Mouse (Mus musculus) testis, adult 2 months (tissue): ENCODE measurements at regions not wholly inside any gene's neighbourhood (a gene's known extent, or its start where the extent isn't known, plus 50 kb on each side); places are given as distances from the start of the nearest gene placed in this dataset.

ENCODE experiments used
- H3K27ac ChIP-seq: fragments of 200-500 bp; 2 replicates; pipeline ENCODE4 v1.5.1; 2012; ENCODE audit warnings: low read depth, low read length; ENCODE audit not compliant: control insufficient read depth, insufficient read depth
- H3K27me3 ChIP-seq: fragments of 200-500 bp; 2 replicates; pipeline ENCODE4 v1.6.1; 2012; ENCODE audit warnings: mild to moderate bottlenecking, low read length, moderate library complexity; ENCODE audit not compliant: control insufficient read depth, insufficient read depth
- H3K36me3 ChIP-seq: fragments of 200-500 bp; 2 replicates; pipeline ENCODE4 v1.6.1; 2012; ENCODE audit warnings: mild to moderate bottlenecking, low read length; ENCODE audit not compliant: control insufficient read depth, insufficient read depth
- H3K4me1 ChIP-seq: fragments of 200-500 bp; 2 replicates; pipeline ENCODE4 v1.6.1; 2012; ENCODE audit warnings: low read length; ENCODE audit not compliant: control insufficient read depth, insufficient read depth
- H3K4me3 ChIP-seq: fragments of 200-500 bp; 2 replicates; pipeline ENCODE4 v1.5.1; 2012; ENCODE audit warnings: low read depth, mild to moderate bottlenecking, low read length, moderate library complexity, mixed read lengths; ENCODE audit not compliant: control insufficient read depth
- CTCF ChIP-seq: fragments of 200-500 bp; IDR thresholded peaks from 2 replicates; pipeline ENCODE4 v1.5.1; 2012; ENCODE audit warnings: low read depth, mild to moderate bottlenecking, inconsistent platforms, low read length, moderate library complexity; ENCODE audit not compliant: control insufficient read depth, insufficient read depth, insufficient replicate concordance
- POLR2A ChIP-seq: fragments of 200-500 bp; IDR thresholded peaks from 2 replicates; pipeline ENCODE4 v1.6.1; 2012; ENCODE audit warnings: low read depth, mild to moderate bottlenecking, inconsistent platforms, low read length, moderate library complexity; ENCODE audit not compliant: control insufficient read depth

DNA sequence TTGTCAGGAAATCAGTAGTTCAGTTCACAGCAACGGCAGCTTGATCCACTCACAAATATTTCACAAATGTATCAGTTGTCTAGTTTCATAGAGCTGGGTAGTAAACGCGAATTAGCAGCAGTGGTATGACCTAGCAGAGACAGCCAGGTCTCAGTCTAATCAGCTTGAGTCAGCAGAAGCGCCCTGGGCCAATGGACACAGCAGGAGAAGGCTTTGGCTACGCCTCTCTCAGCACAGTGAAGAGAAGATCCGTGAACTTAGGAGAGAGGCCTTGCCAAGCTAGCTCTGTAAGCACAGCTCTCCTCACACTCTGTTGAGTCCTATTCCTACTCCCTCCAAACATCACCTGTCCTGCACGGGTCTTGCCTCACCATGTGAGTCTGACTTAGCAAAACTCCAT lies 188.0 kb downstream of the Zfp326 start:
- Histone ChIP-seq H3K4me1 (no peaks in the 10 kb centered on the region), H3K27ac (no peak overlapping the region), H3K27me3 (no peaks in the 10 kb centered on the region), H3K36me3 (no peaks in the 10 kb centered on the region), H3K4me3 (no peak overlapping the region)
- no peak for TF ChIP-seq CTCF
- TF ChIP-seq POLR2A: no peak

DNA sequence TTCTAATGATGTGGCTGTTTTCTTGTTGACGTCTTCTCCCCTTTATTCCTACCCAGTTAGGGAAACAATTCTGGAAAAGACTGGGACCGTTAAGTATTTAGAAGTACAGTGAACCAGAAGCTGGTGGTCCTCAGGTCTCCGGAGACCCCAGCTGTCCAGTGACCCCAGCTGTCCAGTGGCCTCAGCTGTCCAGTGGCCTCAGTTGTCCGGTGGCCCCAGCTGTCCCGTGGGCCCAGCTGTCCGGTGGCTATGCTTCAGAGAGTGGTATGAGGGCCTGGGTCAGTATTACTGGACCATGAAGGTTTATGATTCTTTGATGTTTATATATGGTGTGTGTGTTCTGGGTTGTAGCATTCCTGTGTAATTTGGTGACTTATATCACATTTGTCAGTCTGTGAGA lies 186.6 kb downstream of the Zfp326 start:
- TF ChIP-seq CTCF (no peak), POLR2A (no peak)
- H3K4me3 ChIP-seq: no peak overlapping the region
- H3K27ac ChIP-seq: no peak overlapping the region
- H3K36me3 ChIP-seq: no peaks in the 10 kb centered on the region
- no peaks in the 10 kb centered on the region for H3K4me1 ChIP-seq
- no peaks in the 10 kb centered on the region for H3K27me3 ChIP-seq

DNA sequence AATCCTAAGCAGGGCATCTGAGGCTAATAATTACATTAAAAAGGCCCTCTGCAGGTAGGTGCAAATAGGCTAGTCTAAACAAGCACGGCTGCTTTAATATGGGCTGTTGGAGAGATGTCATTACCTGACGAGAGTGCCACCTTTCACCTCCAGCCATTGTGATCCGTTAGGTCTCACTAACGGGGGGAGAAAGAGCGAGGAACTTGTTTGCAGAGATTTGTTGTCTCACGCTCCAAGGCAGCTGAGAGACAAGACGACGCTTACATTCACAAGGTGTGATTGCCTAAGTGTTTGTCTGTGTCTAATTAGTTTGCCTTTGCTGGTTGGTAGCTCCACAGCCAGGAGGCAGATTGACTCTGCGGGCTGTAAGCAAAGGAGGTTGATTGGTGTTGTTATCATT lies 180.3 kb downstream of the Zfp326 start:
- Histone ChIP-seq H3K36me3 (no peaks in the 10 kb centered on the region), H3K4me3 (no peak overlapping the region)

DNA sequence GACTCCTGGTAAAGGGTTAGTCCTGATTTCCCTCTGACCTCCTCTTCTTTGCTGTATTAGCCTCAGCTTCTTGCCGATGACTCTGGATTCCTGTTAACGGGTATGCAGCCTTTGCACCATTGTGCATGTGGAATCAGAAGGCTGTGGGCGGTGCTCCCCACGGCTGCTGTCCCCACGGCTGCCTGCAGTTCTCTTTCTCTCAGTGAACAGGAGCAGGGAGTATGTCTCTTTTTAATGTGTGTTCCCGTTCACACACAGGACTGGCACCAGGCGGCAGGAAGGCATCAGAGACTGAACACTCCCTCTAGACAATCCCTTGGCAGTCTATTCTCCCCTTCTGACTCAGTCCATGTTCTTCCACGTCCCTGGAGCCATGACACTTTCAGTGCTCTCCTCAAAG lies 178.9 kb downstream of the Zfp326 start:
- Histone ChIP-seq H3K27ac (no peak overlapping the region), H3K4me3 (no peak overlapping the region), H3K36me3 (no peaks in the 10 kb centered on the region), H3K27me3 (no peaks in the 10 kb centered on the region), H3K4me1 (no peaks in the 10 kb centered on the region)
- no peak for TF ChIP-seq CTCF
- no peak for TF ChIP-seq POLR2A

More for the DNA sequence above, 180.3 kb downstream of the Zfp326 start:
- Histone ChIP-seq H3K27ac (no peak overlapping the region), H3K4me1 (no peaks in the 10 kb centered on the region), H3K27me3 (no peaks in the 10 kb centered on the region)
- TF ChIP-seq POLR2A (no peak), CTCF (no peak)

DNA sequence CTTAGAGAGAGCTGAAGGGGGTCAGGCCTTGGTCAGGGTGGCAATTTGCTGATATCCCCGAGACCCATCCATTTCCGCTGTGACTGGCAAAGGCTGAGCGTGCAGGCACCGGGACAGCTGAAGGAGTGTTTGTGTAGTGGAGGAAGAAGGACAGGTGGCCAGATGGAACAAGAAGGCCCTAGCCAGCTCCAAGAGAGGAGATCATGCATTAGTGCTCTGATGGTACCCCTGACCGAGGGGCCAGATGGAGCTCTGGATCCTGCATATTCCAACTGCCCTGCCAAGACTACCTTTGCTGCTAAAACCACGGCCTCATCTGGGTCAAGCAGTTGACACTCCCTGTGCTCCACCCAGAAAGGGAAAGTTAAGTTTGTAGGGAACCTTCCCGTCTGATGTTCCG lies 174.7 kb downstream of the Zfp326 start:
- Histone ChIP-seq H3K27ac (no peak overlapping the region), H3K4me1 (no peaks in the 10 kb centered on the region; the same call in 1 of the 2 replicates), H3K36me3 (no peaks in the 10 kb centered on the region), H3K27me3 (no peaks in the 10 kb centered on the region), H3K4me3 (no peak overlapping the region)
- TF ChIP-seq CTCF (no peak), POLR2A (no peak)

DNA sequence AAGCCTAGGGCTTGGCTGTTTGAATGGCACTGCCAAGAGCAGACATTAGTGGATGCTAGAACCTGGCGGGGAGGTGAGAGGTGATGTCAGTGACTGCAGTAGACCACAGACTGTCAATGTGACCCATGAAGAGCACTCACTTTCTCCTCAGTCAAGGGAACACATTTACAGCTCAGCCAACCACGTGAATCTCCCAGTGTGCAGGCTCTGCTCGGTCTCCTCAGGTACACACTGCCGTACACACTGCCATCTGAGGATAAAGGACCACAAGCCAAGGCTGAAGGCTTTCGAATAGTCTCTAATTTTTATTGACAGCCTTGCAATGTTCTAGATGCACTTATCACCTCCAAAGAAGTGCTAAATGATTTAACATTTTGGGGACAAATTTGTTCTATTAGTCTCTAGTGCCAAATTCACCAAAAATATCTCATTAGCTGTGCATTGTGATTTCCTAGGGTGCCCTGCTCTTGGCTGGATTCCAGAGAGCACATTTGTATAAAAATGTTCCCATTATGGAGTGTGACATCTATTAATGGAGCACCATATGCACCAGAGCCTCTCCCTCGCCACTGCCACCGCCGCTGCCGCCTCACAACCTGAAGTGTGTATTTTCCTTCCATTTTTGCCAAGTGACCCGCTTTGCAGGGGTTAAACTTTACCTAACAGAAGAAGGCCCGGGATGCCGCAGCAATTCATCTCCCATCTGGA lies 168.7 kb downstream of the Zfp326 start:
- Histone ChIP-seq H3K27ac (no peak overlapping the region), H3K27me3 (no peaks in the 10 kb centered on the region), H3K4me3 (no peak overlapping the region), H3K4me1 (no peaks in the 10 kb centered on the region; the same call in 1 of the 2 replicates), H3K36me3 (no peaks in the 10 kb centered on the region)
- TF ChIP-seq POLR2A (no peak), CTCF (no peak)

DNA sequence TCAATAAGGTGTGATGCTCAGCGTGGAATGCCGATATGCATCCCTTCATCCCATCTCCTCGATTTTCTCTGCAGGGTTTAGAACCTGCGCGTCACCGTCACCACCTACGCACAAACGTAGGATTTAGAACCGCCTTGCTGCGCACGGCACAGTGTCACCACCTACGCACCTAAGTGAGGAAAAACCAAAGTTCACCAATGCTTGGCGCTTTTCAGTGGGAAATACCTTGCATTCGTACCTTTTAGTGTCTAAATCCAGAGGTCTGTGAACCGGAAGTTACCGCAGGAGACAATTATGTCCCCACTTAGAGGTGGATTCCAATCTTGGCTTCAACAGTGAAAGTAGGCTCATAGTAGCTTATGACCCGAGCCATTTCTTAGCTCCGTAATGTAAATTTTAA lies 162.0 kb downstream of the Zfp326 start:
- Histone ChIP-seq H3K27ac (no peak overlapping the region), H3K27me3 (no peaks in the 10 kb centered on the region), H3K4me3 (no peak overlapping the region; the same call in 1 of the 2 replicates), H3K36me3 (no peaks in the 10 kb centered on the region), H3K4me1 (0 out of 2 replicates have a peak, but pooled peaks cover 2% of the 10 kb centered on the region)
- TF ChIP-seq CTCF (no peak), POLR2A (no peak)

DNA sequence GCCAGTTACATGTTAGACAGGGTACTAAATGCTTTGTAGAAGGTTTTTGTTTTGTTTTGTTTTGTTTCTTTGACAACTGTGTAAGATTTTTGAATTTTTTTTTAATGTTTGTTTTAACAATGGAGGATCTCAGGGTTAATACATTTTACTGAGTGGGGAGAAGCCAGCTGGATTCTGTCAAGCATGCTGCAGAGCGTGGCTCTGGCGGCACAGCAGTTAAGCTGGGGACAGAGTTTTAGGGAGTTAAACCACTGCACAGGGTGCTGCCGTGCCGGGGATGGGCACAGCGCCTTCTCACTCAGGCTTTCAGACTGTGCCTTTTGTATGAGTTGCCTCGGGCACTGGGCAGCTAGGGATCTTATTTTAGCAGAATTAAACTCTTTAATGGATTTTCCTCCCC lies 159.8 kb downstream of the Zfp326 start:
- no peaks in the 10 kb centered on the region for H3K36me3 ChIP-seq
- H3K4me3 ChIP-seq: no peak overlapping the region
- H3K27me3 ChIP-seq: no peaks in the 10 kb centered on the region
- H3K4me1 ChIP-seq: 0 out of 2 replicates have a peak, but pooled peaks cover 2% of the 10 kb centered on the region
- H3K27ac ChIP-seq: no peak overlapping the region
- no peak for TF ChIP-seq CTCF
- no peak for TF ChIP-seq POLR2A
